Mouse (Mus musculus) left cerebral cortex, adult 9 months (tissue): ENCODE data around the gene Tppp3.
A peak's percentile ranks its signal among the peaks of the same experiment; 100 is the strongest.

Experiments used
- DNase-seq, 2 experiments: peaks; one replicate each; pipeline ENCODE4 v3.0.0; 2022; ENCODE audit warnings: low spot score in 2 of 2

Gene Tppp3

DNA sequence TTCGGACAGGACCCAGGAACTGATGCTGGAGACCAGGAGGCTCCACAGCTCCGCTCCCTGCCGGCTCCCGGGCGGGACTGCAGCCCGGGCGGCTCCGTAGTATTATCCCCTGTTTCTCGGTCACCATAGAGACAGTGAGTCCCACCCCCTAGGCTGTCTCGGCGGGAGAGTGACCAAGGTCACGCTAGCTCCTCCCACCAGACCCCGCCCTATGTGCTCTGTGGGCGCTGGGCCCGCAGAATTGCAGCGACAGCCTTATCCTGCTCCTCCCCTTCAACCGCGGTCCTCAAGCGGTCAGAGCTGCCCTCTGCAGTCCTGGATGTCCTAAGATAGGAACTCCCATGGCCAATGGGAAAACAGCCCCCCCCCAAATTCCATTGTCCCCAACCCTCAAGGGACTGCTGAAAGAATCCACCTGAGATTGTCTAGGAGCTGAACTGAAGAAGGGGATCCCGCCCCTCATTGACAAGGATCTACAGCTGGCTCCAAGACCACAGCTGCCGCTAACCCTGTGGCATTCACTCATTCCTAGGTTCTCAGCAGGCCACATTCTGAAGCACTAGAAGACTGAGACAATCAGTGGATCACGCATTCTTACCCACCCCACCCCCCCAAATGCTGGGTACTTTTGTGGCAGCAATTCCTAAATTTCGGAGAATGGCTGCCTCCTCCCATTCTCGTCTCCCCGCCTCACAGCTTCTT, at the start of gene Tppp3:
TSS of gene Tppp3 (minus strand) at position 213 of the 702 bp plus-strand sequence.
- peak; percentile 74 to 87 for DNase-seq

DNA sequence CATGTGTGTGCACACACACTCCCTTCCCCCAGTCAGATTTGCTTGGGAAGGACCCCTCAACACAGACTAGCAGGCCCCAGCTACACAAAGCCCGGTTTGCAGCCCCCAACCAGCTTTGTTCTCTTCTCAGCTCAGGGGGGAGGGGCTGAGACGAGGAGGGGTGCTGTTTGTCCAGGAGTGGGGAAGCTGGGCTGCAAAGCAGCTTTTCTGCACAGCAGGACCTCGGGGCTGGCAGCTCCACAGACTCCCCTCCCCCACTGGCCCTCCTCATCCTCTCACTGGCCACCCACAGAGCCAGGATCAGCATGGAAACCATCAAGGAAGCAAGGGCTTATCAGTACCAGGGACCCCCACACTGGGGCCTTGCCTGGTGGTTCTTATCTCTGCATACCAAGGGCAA, 49.7 kb upstream of the Tppp3 start:
- no peak for DNase-seq

DNA sequence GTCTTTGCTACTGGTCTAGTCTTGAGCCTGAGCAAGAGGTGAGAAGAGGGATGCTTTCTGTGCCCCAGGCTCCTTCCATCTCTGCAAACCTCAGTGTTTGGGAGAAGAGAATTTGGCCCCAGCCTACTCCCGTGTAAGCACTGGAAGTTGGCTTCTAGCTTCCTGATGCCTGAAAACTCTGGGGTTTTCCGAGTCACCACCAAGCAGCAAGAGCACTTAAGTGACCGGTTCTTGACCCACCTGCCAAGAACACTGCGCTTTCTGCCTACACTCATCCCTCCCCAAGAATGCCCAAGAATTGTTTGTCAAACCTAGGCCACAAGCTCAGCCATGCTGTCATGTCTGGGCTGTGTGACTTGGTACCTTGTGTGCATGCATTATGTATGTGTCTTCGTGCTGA, 49.2 kb upstream of the Tppp3 start:
- no peak for DNase-seq

DNA sequence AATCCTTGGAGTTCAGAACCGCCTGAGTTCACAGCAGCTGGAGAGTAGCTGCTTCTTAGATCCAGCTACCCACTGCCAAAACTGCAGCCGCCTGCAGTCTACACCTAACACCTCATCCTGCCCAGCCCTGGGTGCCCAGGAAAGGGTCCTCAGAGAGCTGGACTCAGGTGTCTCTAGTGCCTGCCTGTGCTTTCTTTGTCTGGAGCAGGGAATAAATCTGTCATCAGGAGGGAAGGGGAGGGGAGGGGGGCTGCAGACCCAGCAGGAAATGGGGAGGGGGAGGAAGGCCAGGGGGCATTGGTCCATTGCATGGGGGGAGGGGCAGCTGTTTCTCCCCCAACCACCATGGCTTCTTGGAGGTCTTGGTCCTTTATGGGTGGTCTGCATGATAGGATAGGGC, 48.3 kb upstream of the Tppp3 start:
- no peak for DNase-seq

DNA sequence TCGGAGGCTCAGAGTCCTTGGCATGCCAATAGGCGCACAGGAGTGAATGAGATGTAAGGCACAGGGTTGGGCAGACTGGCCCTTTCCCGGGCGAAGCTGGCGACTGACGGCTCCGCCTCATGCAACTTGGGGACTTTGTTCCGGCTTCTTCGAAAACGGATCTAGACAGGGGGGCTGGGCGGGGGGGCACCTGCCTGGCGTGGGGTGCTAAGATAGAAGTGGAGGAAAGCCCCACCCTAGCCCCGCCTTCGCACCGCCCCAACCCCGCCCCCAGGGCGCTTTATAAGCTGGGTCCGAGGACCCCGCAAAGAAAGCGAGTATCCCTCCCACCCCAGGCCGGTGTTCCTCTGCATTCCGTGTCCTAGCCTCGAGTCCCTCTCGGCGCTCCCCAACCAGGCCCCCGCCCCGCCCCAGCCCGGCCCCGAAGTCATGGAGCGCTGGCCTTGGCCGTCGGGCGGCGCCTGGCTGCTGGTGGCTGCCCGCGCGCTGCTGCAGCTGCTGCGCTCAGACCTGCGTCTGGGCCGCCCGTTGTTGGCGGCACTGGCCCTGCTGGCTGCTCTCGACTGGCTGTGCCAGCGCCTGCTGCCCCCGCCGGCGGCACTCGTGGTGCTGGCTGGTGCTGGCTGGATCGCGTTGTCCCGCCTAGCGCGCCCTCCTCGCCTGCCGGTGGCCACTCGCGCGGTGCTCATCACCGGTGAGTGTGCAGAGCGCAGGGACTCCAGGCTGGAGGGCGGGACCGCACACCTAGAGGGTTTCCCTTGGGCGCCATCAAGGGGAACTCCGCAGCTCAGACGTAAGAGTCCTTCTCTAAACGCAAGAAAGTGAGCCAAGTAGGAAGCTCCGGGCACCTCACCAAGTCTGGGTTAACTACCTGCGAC, 47.3 kb upstream of the Tppp3 start, which contains the start of gene Hsd11b2:
TSS of gene Hsd11b2 (plus strand) at position 320 of the 878 bp plus-strand sequence.
- DNase-seq = no peak

DNA sequence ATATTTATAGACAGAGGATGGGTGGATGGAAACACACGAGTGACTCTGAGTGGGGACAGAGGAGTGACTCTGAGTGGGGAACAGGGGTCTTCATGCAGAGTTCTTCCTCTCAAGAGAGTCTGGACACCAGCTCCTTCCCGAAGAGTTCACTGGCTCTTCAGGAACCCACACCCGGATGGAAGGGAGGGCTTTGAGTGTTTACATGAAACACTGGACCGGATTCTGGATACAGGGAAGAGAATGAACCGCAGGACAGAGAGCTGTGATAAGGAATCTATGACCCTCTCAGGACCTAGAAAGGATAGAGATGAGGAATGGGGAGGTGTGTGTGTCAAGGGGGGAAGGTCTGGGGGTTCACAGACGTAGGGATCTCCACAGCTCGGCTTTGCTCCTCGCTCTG, 46.0 kb upstream of the Tppp3 start:
- no peak for DNase-seq

DNA sequence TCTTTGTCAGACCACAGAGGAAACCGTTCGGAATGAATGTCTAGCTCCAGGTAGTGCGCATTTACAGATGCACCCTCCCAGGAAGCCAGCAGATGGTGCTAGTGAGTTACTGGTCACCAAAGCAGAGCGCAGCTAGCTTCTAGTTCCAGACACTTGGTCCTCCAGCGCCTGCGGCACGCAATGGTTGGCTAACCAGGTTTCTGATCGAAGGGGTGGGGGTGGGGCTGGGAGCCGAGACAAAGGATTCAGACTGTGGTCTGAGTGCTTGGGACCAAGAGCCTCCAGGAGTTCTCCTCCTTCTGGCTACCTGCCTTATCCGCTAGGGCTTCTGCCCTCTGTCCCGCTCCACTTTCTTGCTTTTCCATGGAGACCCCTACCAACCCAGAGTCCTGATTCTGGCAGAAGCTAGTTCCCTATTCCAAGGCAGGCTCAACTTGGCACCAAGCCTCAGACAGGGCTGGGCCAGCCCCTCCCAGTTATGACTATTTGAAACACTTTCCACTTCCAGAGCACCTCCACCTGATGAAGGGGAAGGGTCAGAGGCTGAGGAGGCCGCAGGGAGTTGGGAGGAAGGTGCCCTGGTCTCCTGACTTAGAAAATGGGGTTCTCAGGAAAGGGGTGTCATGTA, 44.8 kb upstream of the Tppp3 start:
- peak in 1 of 2 experiments; percentile 80 for DNase-seq

DNA sequence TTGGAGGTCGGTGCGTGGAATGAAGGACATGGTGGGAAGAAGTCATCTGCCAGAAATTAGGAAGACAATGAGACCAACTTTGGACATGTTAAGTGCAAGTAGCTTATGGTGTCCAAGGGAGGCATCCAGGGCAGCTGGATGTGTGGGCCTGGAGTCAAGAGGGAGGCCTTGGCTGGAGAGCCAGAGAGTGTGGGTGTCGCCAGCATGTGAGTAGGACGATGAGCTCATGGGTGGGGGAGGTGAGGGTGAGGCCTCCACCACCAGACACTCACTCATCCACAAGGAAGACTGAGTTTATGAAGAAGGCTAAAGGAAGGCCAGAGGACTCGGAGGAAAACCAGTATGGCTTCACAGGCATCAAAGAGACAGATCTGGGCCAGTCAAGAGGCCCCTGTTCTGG, 43.3 kb upstream of the Tppp3 start:
- DNase-seq = no peak

DNA sequence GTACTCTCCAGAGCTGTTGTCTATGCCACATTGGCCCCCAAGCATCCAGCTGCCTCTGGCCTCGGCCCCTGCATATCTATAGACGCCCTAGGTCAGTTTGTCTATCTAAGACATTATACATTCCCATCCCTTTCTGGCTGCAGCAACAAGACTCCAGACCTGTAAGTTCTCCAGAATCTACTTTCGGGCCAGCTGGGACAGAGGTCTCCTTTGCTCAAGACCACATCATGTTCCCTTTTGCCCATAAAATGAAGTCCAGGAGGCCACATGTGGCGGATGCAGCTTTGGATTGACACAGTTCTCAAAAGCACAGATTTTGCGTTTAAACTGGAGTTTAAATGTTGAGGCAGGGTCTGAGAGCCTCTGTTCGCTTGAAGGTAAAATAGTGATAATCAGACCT, 42.9 kb upstream of the Tppp3 start:
- no peak for DNase-seq

DNA sequence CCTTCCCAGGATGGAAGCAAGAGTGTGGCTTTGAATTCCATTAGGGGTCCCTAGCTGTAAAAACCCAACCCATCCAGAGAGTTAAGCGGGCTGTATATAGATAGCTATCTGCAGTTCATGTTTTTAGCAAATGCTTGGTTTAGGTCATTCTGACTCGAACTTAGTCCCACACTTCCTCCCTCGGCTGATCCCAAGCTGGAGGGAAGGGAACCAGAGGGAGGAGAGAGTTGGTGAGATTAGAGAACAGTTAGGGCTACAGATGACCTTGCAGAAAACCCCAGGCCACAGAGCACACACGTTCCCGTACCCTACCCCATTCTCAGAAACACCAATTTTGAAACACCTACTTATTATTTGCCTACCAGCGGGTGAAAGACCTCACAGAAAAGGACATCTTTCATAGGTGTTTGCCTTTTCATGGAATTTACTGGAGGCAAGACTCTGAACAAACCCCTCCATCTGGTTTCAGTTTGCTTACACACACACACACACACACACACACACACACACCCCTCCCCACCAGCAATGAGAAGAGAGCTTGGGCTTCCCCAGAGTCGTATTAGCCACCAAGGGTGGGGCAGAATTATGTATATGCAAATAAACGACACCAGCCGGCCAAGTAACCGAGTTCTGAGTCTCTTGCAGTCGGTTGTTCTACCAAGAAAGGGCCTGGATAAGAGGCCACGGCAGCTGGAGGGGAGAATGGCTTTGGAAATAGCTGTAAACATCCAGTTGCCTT, 38.8 kb upstream of the Tppp3 start:
- DNase-seq = no peak

DNA sequence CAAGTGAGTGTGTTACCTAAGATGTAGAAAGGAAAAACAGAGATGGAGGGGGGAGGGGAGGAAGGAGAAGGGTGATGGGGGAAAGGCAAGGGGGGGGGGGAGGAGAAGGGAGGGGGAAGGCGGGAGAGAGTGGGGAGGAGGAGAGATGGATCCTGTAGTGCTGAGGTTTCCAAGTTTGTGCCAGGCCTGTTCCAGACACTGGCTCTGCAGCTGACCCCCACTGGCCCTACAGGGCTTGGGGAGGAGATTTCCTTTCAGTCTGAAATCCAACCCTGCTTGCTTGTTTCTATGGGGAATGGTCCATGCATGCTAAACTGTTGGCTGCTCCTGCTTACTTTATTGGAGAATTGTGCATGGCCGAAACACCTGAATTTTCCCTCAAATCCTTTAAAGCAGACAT, 37.4 kb upstream of the Tppp3 start:
- no peak for DNase-seq

DNA sequence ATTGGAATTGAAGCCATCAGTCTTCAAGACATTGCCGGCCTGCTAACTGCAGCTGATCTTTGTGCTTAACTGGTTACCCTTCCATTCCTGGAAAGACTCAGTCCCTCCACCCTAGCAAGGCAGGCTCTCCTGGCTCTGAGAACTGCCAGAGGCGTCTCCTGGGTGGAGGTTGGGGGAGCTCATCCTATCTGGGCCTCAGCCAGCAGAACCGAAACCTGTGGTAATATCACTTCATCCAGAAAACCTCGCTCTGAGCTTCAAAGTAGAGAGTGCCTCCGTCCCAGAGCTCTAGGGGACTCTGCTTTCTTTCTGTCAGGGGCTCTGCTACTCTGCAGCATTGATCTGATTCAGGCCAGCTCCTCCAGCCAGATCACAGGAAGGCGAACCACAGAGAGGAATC, 35.7 kb upstream of the Tppp3 start:
- no peak for DNase-seq

DNA sequence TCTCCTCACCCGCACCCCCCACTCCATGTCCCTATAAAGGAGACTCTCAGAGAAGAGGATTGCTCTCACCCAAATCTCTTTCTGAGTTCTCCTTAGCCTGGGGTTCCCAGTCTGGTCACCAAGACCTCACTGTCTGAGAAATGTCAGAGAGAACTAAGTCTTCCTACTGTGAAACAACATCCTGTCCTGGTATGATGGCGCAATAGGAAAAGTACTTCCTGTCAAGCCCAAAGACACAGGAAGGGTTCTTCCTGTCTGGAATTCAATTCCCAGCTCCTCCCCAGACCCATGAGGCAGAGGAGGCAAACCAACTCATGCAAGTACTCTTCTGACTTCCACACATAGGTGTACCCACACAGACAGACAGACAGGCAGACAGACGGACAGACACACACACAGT, 33.3 kb upstream of the Tppp3 start:
- DNase-seq = no peak

DNA sequence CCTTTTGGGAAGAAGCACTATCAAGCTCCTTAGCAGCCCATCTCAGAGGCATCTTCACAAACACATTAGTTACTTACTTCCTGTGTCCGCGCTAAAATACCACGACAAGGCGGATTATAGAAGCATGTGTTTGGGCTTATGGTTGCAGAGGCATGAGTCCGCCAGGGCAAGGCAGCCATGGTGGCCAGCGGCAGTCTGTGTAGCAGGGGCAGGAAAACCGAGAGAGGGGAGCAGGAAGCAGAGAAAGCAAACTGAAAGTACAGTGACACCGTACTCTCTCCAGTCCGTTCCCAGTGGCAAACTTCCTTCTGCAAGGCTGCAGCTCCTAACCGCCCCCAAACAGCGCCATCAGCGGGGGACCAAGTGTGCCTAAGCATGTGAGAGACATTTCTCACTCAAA, 28.5 kb upstream of the Tppp3 start:
- DNase-seq = no peak

DNA sequence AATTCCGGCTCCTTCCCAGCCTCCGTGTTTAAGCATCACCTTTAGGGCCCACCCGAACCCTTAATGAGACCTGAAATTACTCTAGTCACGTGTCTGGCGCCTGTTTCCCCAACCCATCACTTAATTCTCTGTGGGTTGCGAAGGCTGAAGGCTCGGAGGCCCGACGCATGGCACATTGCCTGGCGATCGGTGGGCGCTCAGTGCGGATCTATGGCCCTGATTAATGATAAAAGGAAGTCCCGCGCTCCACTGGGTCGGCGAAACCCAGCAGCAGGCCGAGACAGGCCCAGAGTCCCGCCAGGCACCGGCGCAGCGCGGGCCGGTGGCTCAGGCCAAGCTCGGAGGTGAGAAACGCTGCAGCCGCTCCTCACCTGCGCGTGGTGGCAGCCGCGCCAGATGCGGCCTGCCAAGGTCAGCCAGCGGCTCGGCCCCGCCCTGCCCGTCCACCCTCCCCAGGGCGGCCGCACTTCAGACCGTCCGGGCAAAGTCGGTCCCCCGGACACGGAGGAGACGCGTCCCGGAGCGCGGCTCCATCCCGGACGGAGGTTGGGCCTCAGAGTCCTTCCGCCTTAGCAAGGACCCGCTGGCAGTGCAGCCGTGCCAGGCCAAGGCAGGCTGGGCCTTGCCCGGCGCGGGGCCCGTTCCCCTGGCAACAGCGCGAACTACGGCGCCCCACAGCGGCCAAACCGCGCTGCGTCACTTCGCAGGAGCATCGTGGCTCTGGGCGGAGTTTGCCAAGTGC, 25.3 kb upstream of the Tppp3 start, which contains the start of gene Zdhhc1:
TSS of gene Zdhhc1 (minus strand) at position 464 of the 742 bp plus-strand sequence.
- peak in 1 of 2 experiments; percentile 84 for DNase-seq

DNA sequence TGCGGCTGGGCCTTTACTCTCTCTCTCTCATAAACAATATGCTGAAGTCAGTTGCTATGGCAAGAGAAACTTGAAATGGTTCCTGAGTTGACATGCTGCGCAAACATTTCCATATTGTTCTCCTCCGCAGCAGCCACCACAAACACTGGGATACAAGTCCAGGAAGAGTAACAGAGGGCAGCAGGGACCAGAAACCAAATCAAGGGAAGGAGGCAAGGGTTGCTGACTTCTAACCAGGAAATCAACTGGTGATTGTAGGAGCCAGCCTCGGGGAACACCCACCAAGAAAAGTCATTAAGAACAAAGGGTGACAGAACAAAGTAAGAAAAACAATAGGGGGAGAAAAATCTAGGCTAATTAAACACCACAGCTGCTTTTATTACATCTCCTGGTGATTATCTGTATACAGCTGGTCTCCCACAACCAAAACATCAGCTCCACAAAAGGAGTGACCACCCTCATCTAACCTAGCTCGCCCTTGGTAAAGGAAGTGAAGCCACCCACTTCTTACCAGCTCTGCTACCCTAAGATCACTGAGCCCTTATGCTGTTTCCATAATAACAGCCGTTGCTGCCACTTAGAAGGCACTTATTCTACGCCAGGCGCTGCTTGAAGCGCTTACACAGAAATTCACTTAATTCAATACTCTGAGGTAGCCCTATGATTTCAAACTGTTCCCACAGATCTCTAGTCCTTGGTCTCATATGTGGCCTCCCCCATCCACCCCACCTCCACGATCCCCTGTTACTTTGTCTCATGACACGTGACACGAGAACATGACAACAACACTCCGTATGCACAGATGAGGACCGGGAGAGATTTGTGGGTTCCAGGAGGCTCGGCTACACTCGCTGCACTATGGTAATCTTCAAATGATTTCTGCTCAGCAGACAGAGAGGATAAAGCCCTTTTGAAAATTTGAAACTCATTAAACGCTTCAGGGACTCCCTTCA, 24.3 kb upstream of the Tppp3 start:
- DNase-seq = no peak

DNA sequence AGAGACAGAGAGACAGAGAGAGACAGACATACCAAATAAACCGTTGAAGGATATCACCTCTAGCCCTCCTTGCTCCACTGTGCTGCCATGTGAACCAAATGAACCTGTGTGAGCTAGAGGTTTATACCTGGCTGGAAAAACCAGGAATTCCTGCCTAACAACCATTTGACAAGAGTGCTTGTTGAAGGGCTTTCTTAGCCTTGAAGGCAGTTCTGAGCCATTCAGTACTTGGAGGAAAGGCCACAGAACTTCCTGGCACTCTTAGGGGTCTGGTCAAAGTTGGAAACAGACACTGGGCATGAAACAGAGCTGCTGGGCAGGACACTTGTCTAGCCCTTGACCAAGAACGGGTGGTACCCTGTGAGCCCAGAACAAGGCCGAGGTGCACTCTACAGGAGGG, 23.2 kb upstream of the Tppp3 start:
- DNase-seq = no peak

DNA sequence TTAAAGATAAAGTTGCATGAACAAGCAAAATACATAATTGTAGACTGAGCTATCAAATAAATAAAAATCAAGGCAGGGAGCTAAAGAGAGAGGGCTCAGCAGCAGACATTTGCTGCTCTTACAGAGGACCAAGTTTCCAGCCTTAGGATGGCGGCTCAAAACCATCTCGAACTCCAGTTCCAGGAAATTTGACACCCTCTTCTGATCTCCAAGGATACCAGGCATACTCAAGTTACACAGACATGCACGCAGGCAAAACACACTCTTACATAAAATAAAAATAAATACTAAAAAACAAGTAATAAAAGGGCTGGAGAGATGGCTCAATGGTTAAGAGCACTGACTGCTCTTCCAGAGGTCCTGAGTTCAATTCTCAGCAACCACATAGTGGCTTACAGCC, 22.2 kb upstream of the Tppp3 start:
- no peak for DNase-seq

DNA sequence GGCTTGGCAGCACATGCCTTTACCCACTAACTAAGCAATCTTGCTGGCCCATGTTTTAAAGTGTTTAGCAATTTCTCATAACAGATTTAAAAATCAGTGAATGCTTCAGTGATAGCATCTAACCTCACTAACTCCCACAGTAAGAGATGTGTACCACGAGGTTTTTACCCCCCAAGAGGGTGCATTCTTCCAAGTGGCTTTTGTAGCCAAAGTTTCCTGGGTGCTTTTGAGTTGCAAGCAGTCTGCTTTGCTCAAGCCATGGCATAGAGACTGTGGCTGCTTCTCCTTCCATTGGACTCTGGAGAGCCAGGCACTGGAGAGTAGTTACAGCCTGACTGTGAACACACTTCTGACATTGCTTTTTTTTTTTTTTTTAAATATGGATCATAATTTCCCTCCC, 18.0 kb upstream of the Tppp3 start:
- DNase-seq = no peak

DNA sequence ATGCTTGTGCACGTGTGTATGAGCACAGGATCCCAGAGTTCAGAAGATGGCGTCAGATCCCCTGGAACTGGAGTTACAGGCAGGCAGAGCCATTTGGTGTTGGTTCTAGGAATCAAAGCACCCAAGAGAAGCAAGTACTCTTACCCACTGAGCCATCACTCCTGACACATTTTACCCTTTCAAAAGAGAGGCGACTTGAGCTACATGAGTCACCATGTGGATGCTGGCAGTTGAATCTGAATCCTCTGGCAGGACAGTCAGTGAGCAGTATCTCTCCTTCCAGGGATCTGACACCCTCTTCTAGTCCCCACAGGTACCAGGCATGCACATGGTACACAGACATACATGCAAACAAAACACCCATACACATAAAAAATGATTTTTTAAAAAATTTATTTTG, 16.8 kb upstream of the Tppp3 start:
- no peak for DNase-seq
